Mouse (Mus musculus): ENCODE results near the gene Mtnr1b. TPM values are rescaled to one million over a fixed set of nuclear protein-coding genes. Genes with fewer than 3 reads are reported as not detected.

Mtnr1b gene
- total and polyA plus RNA-seq, 3 experiments = not detected

DNA sequence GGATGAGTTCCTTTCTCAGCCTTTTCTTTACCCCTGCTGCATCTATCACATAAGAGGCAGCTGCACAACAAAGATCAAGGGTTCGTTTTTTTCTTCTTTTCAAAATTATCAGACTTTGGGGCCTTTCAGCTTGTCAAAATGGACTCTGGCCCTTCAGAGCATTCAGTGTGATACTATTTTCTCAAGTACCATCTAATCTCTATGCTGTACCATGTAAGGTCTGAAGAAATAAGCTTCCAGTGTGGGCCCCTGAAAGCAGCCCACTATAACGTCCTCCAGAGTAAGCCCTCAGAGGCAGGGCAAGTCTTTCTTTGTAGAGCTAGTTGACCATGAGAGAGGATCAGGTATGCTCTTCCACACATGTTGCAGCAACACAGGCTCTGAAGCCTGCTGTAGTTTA, 87.7 kb downstream of the Mtnr1b start:
- ATAC-seq (ENCODE audit: extremely low read depth, insufficient number of reproducible peaks, low FRiP score, poor library complexity, severe bottlenecking) (peak; percentile 12; the same call in 1 of the 2 replicates), DNase-seq (ENCODE audit: low spot score) (no peak)
- Histone ChIP-seq H3K36me3 (replicated peaks) (no peaks in the 10 kb centered on the region), H3K9me3 (replicated peaks) (no peaks in the 10 kb centered on the region), H3K4me3 (ENCODE audit: low read depth, low read length) (no peak overlapping the region), H3K27me3 (ENCODE audit: insufficient read depth, low read length) (no peaks in the 10 kb centered on the region), H3K4me1 (ENCODE audit: insufficient read depth, low read depth, low read length) (peaks cover 44% of the 10 kb centered on the region)
- TF ChIP-seq POLR2AphosphoS5 (IDR thresholded peaks at IDR 0.05; ENCODE audit: insufficient replicate concordance, low read depth, low read length) = no peak
- no peak for TF ChIP-seq GATA2 (IDR thresholded peaks at IDR 0.05; ENCODE audit: borderline replicate concordance, low read depth, low read length)
- TF ChIP-seq CTCF (IDR thresholded peaks at IDR 0.05; ENCODE audit: low read depth, low read length) = no peak
- TF ChIP-seq GATA1 (IDR thresholded peaks at IDR 0.05; ENCODE audit: borderline replicate concordance, low read length) = no peak
- TF ChIP-seq TAL1 (conservative IDR thresholded peaks at IDR 0.05; ENCODE audit: low read depth, low read length) = no peak

DNA sequence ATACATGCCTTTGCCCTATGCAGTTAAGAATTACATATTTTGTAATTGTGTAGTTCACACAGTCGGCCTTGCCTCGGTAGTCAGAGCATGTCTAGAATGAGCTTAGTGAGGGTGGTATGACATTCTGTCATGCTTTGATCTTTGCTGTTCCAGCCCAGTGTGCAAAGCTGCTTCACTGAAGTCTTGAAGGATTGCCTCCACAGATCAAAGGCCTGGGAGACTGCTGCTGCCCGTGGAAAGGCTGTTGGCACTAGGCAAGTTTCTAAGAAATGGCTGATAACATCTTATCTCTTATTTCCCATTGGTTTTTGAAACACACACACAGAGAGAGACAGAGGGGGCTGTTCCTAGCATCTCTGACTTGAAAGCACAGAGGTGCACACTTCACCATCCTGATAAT, 88.2 kb downstream of the Mtnr1b start:
- peak; percentile 29 for DNase-seq (ENCODE audit: low spot score)
- TF ChIP-seq TAL1 (conservative IDR thresholded peaks at IDR 0.05; ENCODE audit: low read depth, low read length) = 0 out of 2 replicates have a peak, but pooled peaks have one; percentile 26
- no peak for TF ChIP-seq GATA2 (IDR thresholded peaks at IDR 0.05; ENCODE audit: borderline replicate concordance, low read depth, low read length)

DNA sequence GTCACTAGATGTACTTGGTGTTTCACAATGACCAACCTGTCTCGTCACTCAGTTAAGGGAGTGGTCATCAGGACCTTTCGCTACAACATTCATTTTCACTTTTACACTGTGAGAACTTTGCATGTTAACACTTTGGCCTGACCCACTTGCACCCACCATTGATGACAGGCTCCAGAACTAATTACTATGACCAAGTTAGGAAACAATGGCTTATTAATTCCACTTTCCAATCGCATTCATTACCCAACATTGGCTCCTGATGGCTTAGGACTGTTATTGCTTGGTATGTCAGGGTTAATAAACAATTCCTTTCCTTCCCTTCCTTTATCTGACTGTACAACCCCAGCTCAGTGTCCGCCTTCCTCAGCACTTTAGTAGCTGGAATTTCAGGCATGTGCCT, 92.4 kb downstream of the Mtnr1b start:
- Histone ChIP-seq H3K9me3 (replicated peaks) (no peaks in the 10 kb centered on the region), H3K36me3 (replicated peaks) (no peaks in the 10 kb centered on the region), H3K4me3 (ENCODE audit: low read depth, low read length) (no peak overlapping the region), H3K27me3 (ENCODE audit: insufficient read depth, low read length) (no peaks in the 10 kb centered on the region), H3K4me1 (ENCODE audit: insufficient read depth, low read depth, low read length) (peaks cover 21% of the 10 kb centered on the region)
- no peak for TF ChIP-seq POLR2AphosphoS5 (IDR thresholded peaks at IDR 0.05; ENCODE audit: insufficient replicate concordance, low read depth, low read length)
- TF ChIP-seq GATA1 (IDR thresholded peaks at IDR 0.05; ENCODE audit: borderline replicate concordance, low read length) = no peak
- no peak for TF ChIP-seq TAL1 (conservative IDR thresholded peaks at IDR 0.05; ENCODE audit: low read depth, low read length)
- no peak for TF ChIP-seq CTCF (IDR thresholded peaks at IDR 0.05; ENCODE audit: low read depth, low read length)
- TF ChIP-seq GATA2 (IDR thresholded peaks at IDR 0.05; ENCODE audit: borderline replicate concordance, low read depth, low read length) = no peak
- ATAC-seq (ENCODE audit: extremely low read depth, insufficient number of reproducible peaks, low FRiP score, poor library complexity, severe bottlenecking) (no peak), DNase-seq (ENCODE audit: low spot score) (no peak)

More for the DNA sequence above, 88.2 kb downstream of the Mtnr1b start:
- no peaks in the 10 kb centered on the region for H3K27me3 ChIP-seq (ENCODE audit: insufficient read depth, low read length)
- peak; percentile 81 for ATAC-seq (ENCODE audit: extremely low read depth, insufficient number of reproducible peaks, low FRiP score, poor library complexity, severe bottlenecking)
- peaks cover 44% of the 10 kb centered on the region for H3K4me1 ChIP-seq (ENCODE audit: insufficient read depth, low read depth, low read length)
- no peak overlapping the region for H3K4me3 ChIP-seq (ENCODE audit: low read depth, low read length)
- H3K9me3 ChIP-seq (replicated peaks) = no peaks in the 10 kb centered on the region
- H3K36me3 ChIP-seq (replicated peaks) = no peaks in the 10 kb centered on the region

DNA sequence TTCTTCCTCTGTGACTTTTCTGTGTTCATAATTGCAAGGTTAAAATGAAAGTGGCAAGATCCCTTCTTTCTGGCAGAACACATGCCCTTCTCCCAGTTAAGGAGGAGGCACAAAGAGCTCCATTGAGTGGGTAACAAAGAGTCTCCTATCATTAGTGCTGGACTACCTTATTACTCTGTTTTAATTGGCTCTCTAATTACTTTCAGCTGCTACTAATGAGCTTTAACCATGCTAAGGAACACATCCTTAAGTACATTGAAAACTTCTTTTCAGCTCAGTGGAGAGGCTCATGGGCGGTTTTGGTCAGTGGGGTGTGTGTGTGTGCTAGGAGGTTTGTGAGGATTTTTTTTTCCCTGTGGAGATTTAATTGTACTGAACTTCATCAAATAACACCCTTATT, 99.4 kb downstream of the Mtnr1b start:
- Histone ChIP-seq H3K27me3 (ENCODE audit: insufficient read depth, low read length) (peaks cover 14% of the 10 kb centered on the region), H3K9me3 (replicated peaks) (no peaks in the 10 kb centered on the region), H3K36me3 (replicated peaks) (no peaks in the 10 kb centered on the region), H3K4me1 (ENCODE audit: insufficient read depth, low read depth, low read length) (no peaks in the 10 kb centered on the region), H3K4me3 (ENCODE audit: low read depth, low read length) (no peak overlapping the region)
- ATAC-seq (ENCODE audit: extremely low read depth, insufficient number of reproducible peaks, low FRiP score, poor library complexity, severe bottlenecking) (no peak), DNase-seq (ENCODE audit: low spot score) (no peak)
- TF ChIP-seq GATA1 (IDR thresholded peaks at IDR 0.05; ENCODE audit: borderline replicate concordance, low read length) (no peak), TAL1 (conservative IDR thresholded peaks at IDR 0.05; ENCODE audit: low read depth, low read length) (no peak), CTCF (IDR thresholded peaks at IDR 0.05; ENCODE audit: low read depth, low read length) (no peak), POLR2AphosphoS5 (IDR thresholded peaks at IDR 0.05; ENCODE audit: insufficient replicate concordance, low read depth, low read length) (no peak), GATA2 (IDR thresholded peaks at IDR 0.05; ENCODE audit: borderline replicate concordance, low read depth, low read length) (no peak)

Other genes starting within 250 kb of the Mtnr1b start
- not detected in 2 replicates for gene Deup1, start 246.6 kb downstream of the Mtnr1b start, total RNA-seq (2014; fragmentation: Nextera tagmentation)
- 0.06 and 0.11 TPM in 2 replicates for gene Deup1, start 246.6 kb downstream of the Mtnr1b start, total RNA-seq (2017)
- gene Deup1, start 246.6 kb downstream of the Mtnr1b start, polyA plus RNA-seq (2012) = not detected in 2 replicates
- gene Slc36a4, start 164.8 kb downstream of the Mtnr1b start, total RNA-seq (2014; fragmentation: Nextera tagmentation) = not detected in 2 replicates
- gene Slc36a4, start 164.8 kb downstream of the Mtnr1b start, total RNA-seq (2017) = under 0.01 and 0.05 TPM in 2 replicates
- gene Slc36a4, start 164.8 kb downstream of the Mtnr1b start, polyA plus RNA-seq (2012) = not detected in 2 replicates

All from G1E (cell line).